Mouse (Mus musculus): ENCODE results near the gene Plcd3.

Gene Plcd3

GRCm38 (mm10) chr11:103118866-103119265 lies 17.4 kb upstream of the Plcd3 start:
- no peak for DNase-seq (ENCODE audit: extremely low spot score, low read depth, low spot score)

DNA sequence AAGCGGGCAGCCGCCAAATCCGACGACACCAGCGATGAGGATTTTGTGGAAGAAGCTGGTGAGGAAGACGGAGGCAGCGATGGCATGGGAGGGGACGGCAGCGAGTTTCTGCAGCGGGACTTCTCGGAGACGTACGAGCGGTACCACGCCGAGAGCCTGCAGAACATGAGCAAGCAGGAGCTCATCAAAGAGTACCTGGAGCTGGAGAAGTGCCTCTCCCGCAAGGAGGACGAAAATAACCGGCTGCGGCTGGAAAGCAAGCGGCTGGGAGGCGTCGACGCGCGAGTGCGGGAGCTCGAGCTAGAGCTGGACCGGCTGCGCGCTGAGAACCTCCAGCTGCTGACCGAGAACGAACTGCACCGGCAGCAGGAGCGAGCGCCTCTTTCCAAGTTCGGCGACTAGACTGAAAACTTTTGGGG lies 16.1 kb upstream of the Plcd3 start:
- no peak for DNase-seq (ENCODE audit: extremely low spot score, low read depth, low spot score)

DNA sequence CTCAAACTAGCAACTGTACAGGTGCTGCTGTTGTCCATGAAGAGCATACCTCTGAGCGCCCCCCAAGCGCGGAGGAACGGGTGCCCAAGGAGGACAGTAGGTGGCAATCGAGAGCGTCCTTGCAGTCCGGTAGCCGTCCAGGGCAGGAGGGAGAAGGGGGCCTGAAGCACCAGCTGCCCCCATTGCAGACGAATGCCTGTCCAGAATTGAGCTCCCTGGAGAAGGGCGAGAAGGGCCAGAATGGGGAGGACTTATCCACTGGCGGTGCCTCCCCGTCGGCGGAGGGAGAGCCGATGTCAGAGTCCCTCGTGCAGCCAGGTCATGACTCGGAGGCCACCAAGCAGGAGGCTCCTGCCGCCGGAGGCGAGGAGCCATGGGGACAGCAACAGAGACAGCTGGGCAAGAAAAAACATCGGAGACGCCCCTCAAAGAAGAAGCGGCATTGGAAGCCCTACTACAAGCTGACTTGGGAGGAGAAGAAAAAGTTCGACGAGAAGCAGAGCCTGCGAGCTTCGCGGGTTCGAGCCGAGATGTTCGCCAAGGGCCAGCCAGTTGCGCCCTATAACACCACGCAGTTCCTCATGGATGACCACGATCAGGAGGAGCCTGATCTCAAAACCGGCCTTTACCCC lies 15.6 kb upstream of the Plcd3 start:
- no peak for DNase-seq (ENCODE audit: extremely low spot score, low read depth, low spot score)

DNA sequence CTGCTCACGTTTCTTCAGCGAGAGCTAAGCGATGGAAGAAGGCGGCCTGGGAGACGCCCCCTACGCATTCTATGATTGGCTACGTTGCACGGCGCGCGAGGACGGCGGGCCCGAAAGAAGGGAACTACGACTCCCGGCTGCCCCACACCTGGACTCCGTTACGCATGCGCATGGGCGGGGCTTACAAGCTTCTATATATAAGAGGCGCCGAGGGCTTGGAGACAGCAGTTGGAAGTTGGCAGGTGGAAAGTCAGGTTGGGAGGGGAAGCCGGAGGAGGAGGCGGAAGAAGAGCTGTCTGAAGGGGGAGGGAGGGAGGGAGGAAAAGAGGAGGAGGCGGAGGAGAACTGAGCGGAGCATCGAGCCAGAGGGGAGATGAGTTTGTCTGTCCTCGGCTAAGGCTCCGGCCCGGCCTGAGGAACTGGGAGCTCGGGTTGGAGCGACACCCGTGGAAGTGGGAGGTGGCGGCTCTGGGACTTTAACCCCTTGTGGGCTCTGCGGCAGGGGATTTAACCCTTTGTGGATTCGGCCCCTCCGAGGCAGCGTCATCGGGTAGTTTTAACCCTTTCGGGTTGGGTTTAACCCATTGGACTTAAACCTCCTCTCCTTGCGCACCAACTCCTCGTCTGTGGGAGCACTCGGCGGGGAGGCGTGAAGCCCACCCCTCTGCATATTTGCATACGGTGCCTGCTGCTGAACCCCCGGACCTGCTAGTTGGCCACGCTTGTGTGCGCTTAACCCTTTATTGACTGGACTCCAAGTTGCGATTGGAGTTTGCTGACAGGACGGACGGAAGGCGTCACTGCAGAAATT lies 14.8 kb upstream of the Plcd3 start, which contains the start of gene Hexim1:
Gene Hexim1, plus strand, starts transcription at position 224 of the 811 bp plus-strand sequence.
- no peak for DNase-seq (ENCODE audit: extremely low spot score, low read depth, low spot score)

- DNase-seq (ENCODE audit: extremely low spot score, low read depth, low spot score): peak; percentile 97
These were observed 13.9 kb upstream of the Plcd3 start for GRCm38 (mm10) chr11:103115163-103116007.

GRCm38 (mm10) chr11:103114270-103114943 lies 12.9 kb upstream of the Plcd3 start:
- DNase-seq (ENCODE audit: extremely low spot score, low read depth, low spot score): no peak

DNA sequence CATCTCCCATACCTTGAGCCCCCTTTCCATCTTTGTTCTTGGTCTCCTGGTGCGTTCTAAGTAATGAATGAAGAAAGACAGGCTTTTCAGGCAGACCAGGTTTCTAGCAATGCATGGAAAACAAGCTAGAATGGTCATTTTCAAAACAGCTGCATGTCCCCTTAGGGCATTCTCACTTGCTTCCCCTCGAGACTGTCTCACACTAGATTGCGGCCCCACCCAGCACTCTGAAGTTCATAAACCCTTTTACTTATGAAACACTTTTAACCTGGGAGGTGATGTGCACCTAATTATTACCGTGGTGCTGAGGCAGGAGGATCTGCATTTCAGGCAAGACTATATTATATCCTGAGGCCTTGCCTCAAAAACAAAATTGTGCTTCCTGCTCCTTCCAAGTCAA lies 12.3 kb upstream of the Plcd3 start:
- DNase-seq (ENCODE audit: extremely low spot score, low read depth, low spot score): no peak

DNA sequence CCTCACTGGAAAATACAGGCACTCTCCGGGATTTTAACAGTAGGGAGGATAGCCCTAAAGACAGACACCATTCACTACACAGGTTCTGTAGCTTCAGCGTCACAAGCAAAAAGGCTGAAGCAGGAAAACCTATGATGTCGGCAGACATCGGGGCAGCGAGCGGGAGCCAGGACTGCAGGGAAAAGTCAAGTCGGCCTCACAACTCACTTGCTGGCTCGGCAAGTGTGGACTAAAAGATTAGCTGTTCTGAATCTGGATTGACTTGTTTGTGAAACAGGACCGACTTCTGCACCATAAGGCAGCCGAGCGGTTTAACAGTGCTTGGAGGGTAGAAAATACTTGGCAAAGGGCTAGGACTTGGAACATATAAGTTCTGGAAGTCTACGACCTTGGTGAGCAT lies 11.5 kb upstream of the Plcd3 start:
- no peak for DNase-seq (ENCODE audit: extremely low spot score, low read depth, low spot score)

GRCm38 (mm10) chr11:103112552-103112912 lies 11.1 kb upstream of the Plcd3 start:
- no peak for DNase-seq (ENCODE audit: extremely low spot score, low read depth, low spot score)

- DNase-seq (ENCODE audit: extremely low spot score, low read depth, low spot score): no peak
These were observed 10.6 kb upstream of the Plcd3 start for GRCm38 (mm10) chr11:103111881-103112551.

GRCm38 (mm10) chr11:103111301-103111700 lies 9.8 kb upstream of the Plcd3 start:
- DNase-seq (ENCODE audit: extremely low spot score, low read depth, low spot score): no peak

DNA sequence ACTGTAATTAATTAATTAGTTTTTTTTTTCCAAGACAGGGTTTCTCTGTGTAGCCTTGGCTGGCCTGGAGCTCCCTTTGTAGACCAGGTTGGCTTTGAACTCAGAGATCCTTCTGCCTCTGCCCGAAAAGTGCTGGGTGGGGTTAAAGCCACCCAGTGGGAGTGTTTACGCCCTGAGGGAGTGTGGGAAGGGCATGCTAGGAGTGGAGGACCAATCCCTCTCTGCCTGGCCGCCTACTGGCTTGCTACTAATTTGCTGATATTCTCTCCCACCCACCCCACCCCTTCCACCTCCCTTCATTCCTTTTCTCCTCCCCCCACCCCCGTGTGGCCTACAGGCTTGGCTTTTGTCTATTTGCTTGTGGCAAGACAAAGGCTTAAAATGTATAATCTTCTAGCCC lies 4.9 kb upstream of the Plcd3 start:
- DNase-seq (ENCODE audit: extremely low spot score, low read depth, low spot score): no peak

DNA sequence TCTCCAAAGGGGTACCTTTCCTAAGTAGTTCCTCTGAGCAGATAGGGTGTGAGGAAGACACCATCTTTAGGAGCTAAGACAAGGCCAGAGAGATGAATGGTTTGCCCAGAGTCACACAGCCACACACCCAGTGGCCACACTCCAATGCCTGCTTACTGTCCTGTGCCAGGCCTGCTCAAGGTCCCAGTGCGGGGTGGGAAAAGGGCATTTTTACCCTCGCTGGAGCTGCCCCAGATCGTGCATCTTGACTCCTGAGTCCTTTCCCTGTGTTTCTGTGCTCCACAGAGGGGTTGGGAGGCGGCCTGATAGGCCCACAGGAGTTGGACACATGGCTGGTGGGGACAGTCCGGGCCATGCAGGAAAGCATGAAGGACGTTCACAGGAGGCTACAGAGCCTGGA lies 4.4 kb upstream of the Plcd3 start:
- no peak for DNase-seq (ENCODE audit: extremely low spot score, low read depth, low spot score)

GRCm38 (mm10) chr11:103105180-103105725 lies 3.8 kb upstream of the Plcd3 start:
- no peak for DNase-seq (ENCODE audit: extremely low spot score, low read depth, low spot score)

DNA sequence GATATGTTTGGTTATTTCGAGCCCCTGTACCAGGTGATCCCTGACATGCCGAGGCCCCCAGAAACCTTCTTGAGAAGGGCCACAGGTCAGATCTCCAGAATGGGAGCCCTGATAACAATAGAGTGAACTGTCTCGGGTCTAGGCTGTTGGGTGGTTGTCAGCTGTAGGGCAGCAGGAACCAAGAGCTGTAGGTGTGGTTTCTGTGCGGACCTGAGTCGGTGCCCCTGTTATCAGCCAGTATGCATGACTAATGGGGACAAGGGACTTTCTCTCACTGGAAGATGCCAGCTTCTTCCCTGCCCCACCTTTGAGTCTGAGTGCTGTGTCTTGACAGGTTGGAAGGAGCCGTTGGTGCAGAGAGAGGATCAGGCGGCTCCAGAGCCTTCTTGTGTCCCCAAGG lies 3.0 kb upstream of the Plcd3 start:
- DNase-seq (ENCODE audit: extremely low spot score, low read depth, low spot score): no peak

- DNase-seq (ENCODE audit: extremely low spot score, low read depth, low spot score): no peak
These were observed 2.2 kb upstream of the Plcd3 start for GRCm38 (mm10) chr11:103103621-103104020.

- peak; percentile 90 for DNase-seq (ENCODE audit: extremely low spot score, low read depth, low spot score)
These were observed 1.4 kb upstream of the Plcd3 start for GRCm38 (mm10) chr11:103102725-103103349.

DNA sequence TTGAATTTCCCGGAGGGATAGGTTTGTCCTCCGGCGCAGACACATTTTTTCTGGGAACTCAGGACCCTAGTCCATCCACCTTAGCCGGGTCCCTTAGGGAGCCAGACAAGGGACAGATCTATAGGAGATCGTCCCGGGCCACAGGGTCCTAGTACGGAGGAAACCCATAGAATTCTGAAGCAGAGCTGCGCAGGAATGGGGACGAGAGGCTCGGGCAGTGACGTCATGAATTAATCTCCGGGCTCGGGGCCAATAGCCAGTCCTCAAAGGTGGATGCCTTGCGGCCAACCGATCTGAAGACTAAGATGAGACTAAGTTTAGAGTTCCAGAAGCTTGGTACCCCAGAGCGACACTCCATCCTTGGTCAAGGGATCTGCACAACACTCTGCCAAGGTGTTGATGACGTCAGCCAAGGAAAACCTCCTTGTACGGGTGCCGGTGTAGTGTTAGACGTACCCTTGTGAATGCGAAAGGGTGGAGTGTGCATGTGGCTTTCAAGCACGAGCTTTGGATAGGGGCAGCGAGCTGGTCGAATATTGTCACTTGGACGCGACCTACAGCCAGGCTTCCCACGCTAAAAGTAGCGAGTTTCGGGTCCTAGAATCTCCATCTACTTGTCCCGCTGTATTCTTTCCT lies 526 bp upstream of the Plcd3 start:
- DNase-seq (ENCODE audit: extremely low spot score, low read depth, low spot score): no peak

DNA sequence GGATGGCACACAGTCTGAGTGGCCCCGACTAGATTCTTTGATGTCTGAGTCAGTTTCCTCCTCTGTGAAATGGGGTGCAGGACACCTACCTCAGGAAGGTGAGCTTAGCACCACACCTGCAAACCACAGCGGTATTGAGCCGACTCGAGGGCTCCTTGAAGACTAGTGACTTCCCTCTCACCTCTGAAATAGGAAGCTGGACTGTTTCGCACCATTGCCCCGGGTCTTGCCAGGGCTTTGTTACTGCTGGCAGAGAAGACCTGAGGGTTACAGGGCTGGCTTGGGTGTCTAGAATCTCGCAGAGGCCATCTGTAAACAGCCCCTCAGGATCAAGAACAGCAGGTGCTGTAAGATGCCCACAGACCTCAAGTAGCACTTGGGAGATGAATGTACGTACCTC lies 1.1 kb downstream of the Plcd3 start:
- no peak for DNase-seq (ENCODE audit: extremely low spot score, low read depth, low spot score)

Data from hindlimb bud, embryonic 11.5 days (tissue).